Mouse (Mus musculus) olfactory bulb, adult 2 months (tissue): Measurements from ENCODE around the gene Map3k4.

Source experiments
- CTCF ChIP-seq: fragments of 200-500 bp; IDR thresholded peaks from 2 replicates; pipeline ENCODE4 v1.5.1; 2012; ENCODE audit warnings: low read depth, mild to moderate bottlenecking, low read length, moderate library complexity; ENCODE audit not compliant: insufficient read depth
- POLR2A ChIP-seq: fragments of 200-500 bp; IDR thresholded peaks from 2 replicates; pipeline ENCODE4 v1.6.1; 2012; ENCODE audit warnings: mild to moderate bottlenecking, low read depth, low read length, moderate library complexity; ENCODE audit not compliant: insufficient read depth

DNA sequence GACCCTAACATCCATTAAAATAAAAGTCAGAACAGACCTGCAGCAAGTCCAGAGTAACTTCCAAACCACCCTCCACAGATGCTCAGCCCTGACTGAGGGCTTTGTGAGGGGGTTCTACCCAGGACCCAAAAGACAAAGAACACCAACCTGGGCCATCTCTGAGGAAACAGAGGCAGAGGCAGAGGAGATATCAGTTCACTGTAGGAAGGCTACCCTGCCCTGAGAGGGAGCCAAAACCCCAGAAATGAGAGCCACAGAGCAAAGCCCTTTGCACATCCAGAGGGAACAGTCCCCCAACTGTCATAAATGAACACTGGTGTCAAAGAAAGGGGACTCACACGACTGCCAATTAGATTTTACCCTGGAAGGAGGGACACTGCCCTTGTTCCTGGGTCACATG is 93.4 kb downstream of the Map3k4 start:
- TF ChIP-seq POLR2A (no peak), CTCF (no peak)
